Mouse (Mus musculus) liver, embryonic 12.5 days (tissue): ENCODE measurements around the gene Cdt1. TPM values are rescaled to one million over a fixed set of nuclear protein-coding genes. Genes with fewer than 3 reads are reported as not detected.

ENCODE experiments used
- ATAC-seq: fragments of 200-750 bp; cut with Nextera tagmentation; 2 replicates; pipeline ENCODE4 v1.8.0; 2017; ENCODE audit warnings: moderate number of reproducible peaks, mild to moderate bottlenecking, moderate library complexity
- H3K27ac ChIP-seq: fragments of 300-500 bp; sonication (generic); 2 replicates; pipeline ENCODE4 v1.5.1; 2016; ENCODE audit warnings: mild to moderate bottlenecking
- H3K27me3 ChIP-seq: fragments of 300-500 bp; sonication (generic); replicated peaks from 2 replicates; pipeline ENCODE4 v1.6.1; 2016; ENCODE audit warnings: mild to moderate bottlenecking, moderate library complexity
- H3K36me3 ChIP-seq: fragments of 300-500 bp; sonication (generic); 2 replicates; pipeline ENCODE4 v1.6.1; 2016; ENCODE audit warnings: mild to moderate bottlenecking, moderate library complexity
- H3K4me1 ChIP-seq: fragments of 300-500 bp; sonication (generic); 2 replicates; pipeline ENCODE4 v1.6.1; 2016
- H3K4me2 ChIP-seq: fragments of 300-500 bp; sonication (generic); 2 replicates; pipeline ENCODE4 v1.6.1; 2016; ENCODE audit warnings: mild to moderate bottlenecking, moderate library complexity
- H3K4me3 ChIP-seq: fragments of 300-500 bp; sonication (generic); 2 replicates; pipeline ENCODE4 v1.5.1; 2016; ENCODE audit warnings: mild to moderate bottlenecking, moderate library complexity
- H3K9ac ChIP-seq: fragments of 300-500 bp; sonication (generic); 2 replicates; pipeline ENCODE4 v1.6.1; 2016; ENCODE audit warnings: mild to moderate bottlenecking, moderate library complexity
- H3K9me3 ChIP-seq: fragments of 300-500 bp; sonication (generic); replicated peaks from 2 replicates; pipeline ENCODE4 v1.6.1; 2016; ENCODE audit warnings: mild to moderate bottlenecking, moderate library complexity
- WGBS: fragments of 180-500 bp; shearing (Covaris S2); methylation state at CpG from one replicate; pipeline ENCODE4 v1.1.7; 2016; ENCODE audit not compliant: insufficient replicate concordance; 5-methylcytosine and 5-hydroxymethylcytosine counted together
- polyA plus RNA-seq: library from polyadenylated mRNA; unstranded; fragments of >200 nt; fragmentation: Nextera tagmentation; extraction: Ambion mirVana; gene quantifications from 2 replicates; pipeline ENCODE4 v1.2.1, GENCODE M21; 2016

Cdt1 gene
- polyA plus RNA-seq, 1 experiment from 2014 or later = 65.7 TPM

- 61% methylated on average over 10 of the region's 10 CpGs for WGBS
- H3K27me3 ChIP-seq = no peaks in the 10 kb centered on the region
- peaks cover 52% of the 10 kb centered on the region for H3K4me1 ChIP-seq
- no peak overlapping the region for H3K27ac ChIP-seq
- no peaks in the 10 kb centered on the region for H3K9me3 ChIP-seq
- peaks cover 29% of the 10 kb centered on the region for H3K36me3 ChIP-seq
- H3K9ac ChIP-seq = no peak overlapping the region
- H3K4me3 ChIP-seq = peak overlapping the region; percentile 71; the same call in 1 of the 2 replicates
- H3K4me2 ChIP-seq = peak overlapping the region; percentile 92
- ATAC-seq = peak; percentile 1; the same call in 1 of the 2 replicates
These were observed 9.3 kb downstream of the Cdt1 start for GRCm38 (mm10) chr8:122577116-122577515.

GRCm38 (mm10) chr8:122579196-122579595 is 11.4 kb downstream of the Cdt1 start:
- Histone ChIP-seq H3K9ac (no peak overlapping the region), H3K4me2 (no peak overlapping the region), H3K27me3 (no peaks in the 10 kb centered on the region; the same call in 1 of the 2 replicates), H3K4me1 (peaks cover 31% of the 10 kb centered on the region), H3K36me3 (peaks cover 9% of the 10 kb centered on the region), H3K4me3 (no peak overlapping the region), H3K9me3 (no peaks in the 10 kb centered on the region), H3K27ac (no peak overlapping the region)
- no peak for ATAC-seq
- 59% methylated on average over 7 of the region's 7 CpGs for WGBS

- Histone ChIP-seq H3K4me3 (no peak overlapping the region), H3K27me3 (peaks cover 5% of the 10 kb centered on the region; the same call in 1 of the 2 replicates), H3K4me1 (peaks cover 25% of the 10 kb centered on the region), H3K36me3 (no peaks in the 10 kb centered on the region), H3K4me2 (no peak overlapping the region), H3K27ac (no peak overlapping the region), H3K9ac (no peak overlapping the region), H3K9me3 (no peaks in the 10 kb centered on the region)
- WGBS = 67% methylated on average over 15 of the region's 15 CpGs
- ATAC-seq = no peak
These were observed 13.1 kb downstream of the Cdt1 start for GRCm38 (mm10) chr8:122580926-122581325.

GRCm38 (mm10) chr8:122584981-122585380 is 17.2 kb downstream of the Cdt1 start:
- Histone ChIP-seq H3K9me3 (no peaks in the 10 kb centered on the region), H3K9ac (no peak overlapping the region), H3K4me2 (no peak overlapping the region), H3K4me1 (0 out of 2 replicates have a peak, but pooled peaks cover 12% of the 10 kb centered on the region), H3K36me3 (no peaks in the 10 kb centered on the region), H3K27ac (no peak overlapping the region), H3K4me3 (no peak overlapping the region), H3K27me3 (peaks cover 5% of the 10 kb centered on the region; the same call in 1 of the 2 replicates)
- ATAC-seq = no peak
- WGBS = 76% methylated on average over 9 of the region's 9 CpGs

GRCm38 (mm10) chr8:122585411-122585891 is 17.6 kb downstream of the Cdt1 start:
- Histone ChIP-seq H3K27me3 (peaks cover 5% of the 10 kb centered on the region; the same call in 1 of the 2 replicates), H3K4me2 (no peak overlapping the region), H3K9me3 (no peaks in the 10 kb centered on the region), H3K36me3 (no peaks in the 10 kb centered on the region), H3K9ac (no peak overlapping the region), H3K27ac (no peak overlapping the region), H3K4me3 (no peak overlapping the region), H3K4me1 (0 out of 2 replicates have a peak, but pooled peaks cover 12% of the 10 kb centered on the region)
- 48% methylated on average over 14 of the region's 14 CpGs for WGBS
- no peak for ATAC-seq

GRCm38 (mm10) chr8:122586171-122586570 is 18.4 kb downstream of the Cdt1 start:
- no peak overlapping the region for H3K27ac ChIP-seq

GRCm38 (mm10) chr8:122586749-122587148 is 18.9 kb downstream of the Cdt1 start:
- H3K4me1 ChIP-seq = 0 out of 2 replicates have a peak, but pooled peaks cover 12% of the 10 kb centered on the region
- no peak overlapping the region for H3K4me3 ChIP-seq
- H3K4me2 ChIP-seq = no peak overlapping the region
- no peak for ATAC-seq
- peaks cover 5% of the 10 kb centered on the region; the same call in 1 of the 2 replicates for H3K27me3 ChIP-seq
- H3K9ac ChIP-seq = no peak overlapping the region
- H3K9me3 ChIP-seq = no peaks in the 10 kb centered on the region
- H3K27ac ChIP-seq = no peak overlapping the region
- no peaks in the 10 kb centered on the region for H3K36me3 ChIP-seq
- WGBS = 76% methylated on average over 10 of the region's 10 CpGs

More at GRCm38 (mm10) chr8:122586171-122586570, 18.4 kb downstream of the Cdt1 start:
- Histone ChIP-seq H3K4me1 (0 out of 2 replicates have a peak, but pooled peaks cover 12% of the 10 kb centered on the region), H3K4me2 (no peak overlapping the region), H3K9me3 (no peaks in the 10 kb centered on the region), H3K27me3 (peaks cover 5% of the 10 kb centered on the region; the same call in 1 of the 2 replicates), H3K36me3 (no peaks in the 10 kb centered on the region), H3K4me3 (no peak overlapping the region), H3K9ac (no peak overlapping the region)
- whole genome bisulfite sequencing = 65% methylated on average over 7 of the region's 7 CpGs
- ATAC-seq = no peak

GRCm38 (mm10) chr8:122593240-122593639 is 25.4 kb downstream of the Cdt1 start:
- Histone ChIP-seq H3K27me3 (peaks cover 5% of the 10 kb centered on the region; the same call in 1 of the 2 replicates), H3K4me3 (no peak overlapping the region), H3K9me3 (no peaks in the 10 kb centered on the region), H3K4me2 (no peak overlapping the region), H3K9ac (no peak overlapping the region), H3K4me1 (peaks cover 21% of the 10 kb centered on the region), H3K36me3 (no peaks in the 10 kb centered on the region), H3K27ac (0 out of 2 replicates have a peak overlapping the region, but pooled peaks have one; percentile 25)
- 38% methylated on average over 12 of the region's 12 CpGs for WGBS
- peak; percentile 40; the same call in 1 of the 2 replicates for ATAC-seq

- H3K36me3 ChIP-seq = no peaks in the 10 kb centered on the region
- H3K27me3 ChIP-seq = peaks cover 5% of the 10 kb centered on the region; the same call in 1 of the 2 replicates
- 0 out of 2 replicates have a peak overlapping the region, but pooled peaks have one; percentile 25 for H3K27ac ChIP-seq
- no peaks in the 10 kb centered on the region for H3K9me3 ChIP-seq
- no peak overlapping the region for H3K9ac ChIP-seq
- H3K4me1 ChIP-seq = peaks cover 21% of the 10 kb centered on the region
- 76% methylated on average over 19 of the region's 19 CpGs for WGBS
- no peak overlapping the region for H3K4me3 ChIP-seq
- no peak overlapping the region for H3K4me2 ChIP-seq
- no peak for ATAC-seq
These were observed 26.1 kb downstream of the Cdt1 start for GRCm38 (mm10) chr8:122593783-122594507.

GRCm38 (mm10) chr8:122596031-122596430 is 28.2 kb downstream of the Cdt1 start:
- no peak for ATAC-seq
- H3K9me3 ChIP-seq = no peaks in the 10 kb centered on the region
- no peak overlapping the region for H3K27ac ChIP-seq
- peaks cover 5% of the 10 kb centered on the region; the same call in 1 of the 2 replicates for H3K27me3 ChIP-seq
- WGBS = 35% methylated on average over 4 of the region's 4 CpGs
- no peak overlapping the region for H3K4me2 ChIP-seq
- H3K36me3 ChIP-seq = no peaks in the 10 kb centered on the region
- peaks cover 21% of the 10 kb centered on the region for H3K4me1 ChIP-seq
- no peak overlapping the region for H3K4me3 ChIP-seq
- H3K9ac ChIP-seq = no peak overlapping the region

- H3K27me3 ChIP-seq = no peaks in the 10 kb centered on the region
- no peak overlapping the region for H3K4me3 ChIP-seq
- no peak overlapping the region for H3K9ac ChIP-seq
- 78% methylated on average over 9 of the region's 9 CpGs for WGBS
- no peak overlapping the region for H3K27ac ChIP-seq
- no peaks in the 10 kb centered on the region for H3K36me3 ChIP-seq
- H3K9me3 ChIP-seq = no peaks in the 10 kb centered on the region
- no peak for ATAC-seq
- H3K4me1 ChIP-seq = no peaks in the 10 kb centered on the region
- no peak overlapping the region for H3K4me2 ChIP-seq
These were observed 32.9 kb downstream of the Cdt1 start for GRCm38 (mm10) chr8:122600666-122601065.

GRCm38 (mm10) chr8:122604640-122605039 is 36.8 kb downstream of the Cdt1 start:
- ATAC-seq = no peak
- Histone ChIP-seq H3K9ac (no peak overlapping the region), H3K4me1 (0 out of 2 replicates have a peak, but pooled peaks cover 6% of the 10 kb centered on the region), H3K36me3 (no peaks in the 10 kb centered on the region), H3K27me3 (no peaks in the 10 kb centered on the region), H3K9me3 (no peaks in the 10 kb centered on the region), H3K27ac (no peak overlapping the region), H3K4me3 (no peak overlapping the region), H3K4me2 (no peak overlapping the region)
- WGBS = 27% methylated on average over 1 of the region's 1 CpGs
